25 mouse cellular contexts compared by ENCODE assay signal in the genomic region with DNA sequence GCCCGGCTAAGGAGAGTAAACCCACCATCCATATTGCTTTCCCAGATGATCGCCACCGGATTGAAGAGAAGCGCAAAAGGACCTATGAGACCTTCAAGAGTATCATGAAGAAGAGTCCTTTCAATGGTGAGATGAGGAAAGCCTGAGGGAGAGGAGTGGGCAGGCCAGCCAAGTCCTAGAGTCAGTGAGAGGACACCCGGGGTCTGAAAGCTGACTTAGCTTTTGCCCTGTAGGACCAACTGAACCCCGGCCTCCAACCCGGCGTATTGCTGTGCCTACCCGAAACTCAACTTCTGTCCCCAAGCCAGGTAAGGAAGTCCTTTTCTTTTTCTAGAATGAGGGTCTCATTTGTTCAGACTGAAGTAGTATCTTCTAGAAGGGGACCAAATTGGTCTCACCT.
"Had no signal": no experiment of that assay in that cellular context is flagged by ENCODE, and none has a peak within 500 bp of the region (broad histone marks: within the 10 kb centered on the region; RNA-seq: fewer than 3 reads in every experiment).

No protein-coding gene starts in this region.

- H3K27ac ChIP-seq: embryonic facial prominence, embryonic 10.5 days; embryonic facial prominence, embryonic 12.5 days; embryonic facial prominence, embryonic 13.5 days; embryonic facial prominence, embryonic 15.5 days; forebrain, embryonic 10.5 days; forebrain, embryonic 12.5 days; forebrain, embryonic 13.5 days; forebrain, embryonic 15.5 days; heart, adult 2 months; heart, embryonic 10.5 days had no signal

- H3K4me3 ChIP-seq: embryonic facial prominence, embryonic 10.5 days; embryonic facial prominence, embryonic 12.5 days; embryonic facial prominence, embryonic 13.5 days; embryonic facial prominence, embryonic 15.5 days; erythroblast, embryonic 14.5 days; forebrain, embryonic 10.5 days; forebrain, embryonic 12.5 days; forebrain, embryonic 13.5 days; forebrain, embryonic 15.5 days; heart, adult 2 months; heart, embryonic 10.5 days had no signal

- DNase-seq: cerebellum, adult 2 months; cerebellum, adult 8-10 months; cerebellum, adult 9-10 months; cerebellum, adult 9-11 months; cerebellum, postnatal 10 days; cerebellum, postnatal 14 days; cerebellum, postnatal 25 days; cerebellum, postnatal 36 days; embryo, embryonic 11 days; forebrain, postnatal 0 days; gastrocnemius, postnatal 10 days; gastrocnemius, postnatal 25 days; gastrocnemius, postnatal 36 days; heart, adult 18-20 months; heart, adult 2 months had no signal
